Mouse (Mus musculus) heart, adult 2 months (tissue): ENCODE data around the gene Cpne4.

ENCODE experiments used
- CTCF ChIP-seq: fragments of 200-600 bp; IDR thresholded peaks from 2 replicates; pipeline ENCODE4 v1.8.1; 2022; ENCODE audit warnings: antibody characterized with exemption, mild to moderate bottlenecking, moderate library complexity
- POLR2A ChIP-seq: fragments of 200-500 bp; IDR thresholded peaks from 2 replicates; pipeline ENCODE4 v1.6.1; 2011; ENCODE audit warnings: mild to moderate bottlenecking, low read depth, low read length, control low read depth; ENCODE audit not compliant: insufficient read depth

GRCm38 (mm10) chr9:104646348-104646994 is 99.4 kb downstream of the Cpne4 start:
- no peak for TF ChIP-seq POLR2A
- TF ChIP-seq CTCF: no peak
